Mouse (Mus musculus): ENCODE measurements at regions not wholly inside any gene's neighbourhood (a gene's known extent, or its start where the extent isn't known, plus 50 kb on each side); places are given as distances from the start of the nearest gene placed in this dataset.
A peak's percentile ranks its signal among the peaks of the same experiment; 100 is the strongest.

- DNase-seq: no peak
These were observed 62.5 kb downstream of the Arrdc4 start for GRCm38 (mm10) chr7:68686396-68687139.

- no peak for DNase-seq
These were observed 66.0 kb downstream of the Arrdc4 start for GRCm38 (mm10) chr7:68682929-68683643.

DNA sequence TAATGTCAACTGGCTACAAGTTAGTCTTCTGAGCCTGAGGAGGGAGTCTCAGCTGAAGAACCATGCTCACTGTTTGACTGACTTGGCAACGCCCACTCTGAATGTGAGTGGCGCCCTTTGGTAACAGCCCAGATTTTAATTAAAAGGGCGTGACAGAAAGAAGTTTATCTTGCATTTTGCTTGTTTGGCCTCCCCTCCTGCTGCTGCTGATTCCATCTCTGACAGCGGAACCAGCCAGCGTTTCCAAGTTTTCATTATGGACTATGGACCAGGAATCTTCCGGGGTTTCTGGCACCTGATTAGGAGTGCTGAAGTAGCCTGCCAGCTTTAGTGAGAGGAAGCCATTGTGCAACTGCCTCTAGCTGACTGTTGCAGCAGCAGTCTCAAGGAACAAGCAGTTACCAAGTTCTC is 66.7 kb downstream of the Arrdc4 start:
- DNase-seq: no peak

GRCm38 (mm10) chr7:68679770-68680169 is 69.3 kb downstream of the Arrdc4 start:
- no peak for DNase-seq

DNA sequence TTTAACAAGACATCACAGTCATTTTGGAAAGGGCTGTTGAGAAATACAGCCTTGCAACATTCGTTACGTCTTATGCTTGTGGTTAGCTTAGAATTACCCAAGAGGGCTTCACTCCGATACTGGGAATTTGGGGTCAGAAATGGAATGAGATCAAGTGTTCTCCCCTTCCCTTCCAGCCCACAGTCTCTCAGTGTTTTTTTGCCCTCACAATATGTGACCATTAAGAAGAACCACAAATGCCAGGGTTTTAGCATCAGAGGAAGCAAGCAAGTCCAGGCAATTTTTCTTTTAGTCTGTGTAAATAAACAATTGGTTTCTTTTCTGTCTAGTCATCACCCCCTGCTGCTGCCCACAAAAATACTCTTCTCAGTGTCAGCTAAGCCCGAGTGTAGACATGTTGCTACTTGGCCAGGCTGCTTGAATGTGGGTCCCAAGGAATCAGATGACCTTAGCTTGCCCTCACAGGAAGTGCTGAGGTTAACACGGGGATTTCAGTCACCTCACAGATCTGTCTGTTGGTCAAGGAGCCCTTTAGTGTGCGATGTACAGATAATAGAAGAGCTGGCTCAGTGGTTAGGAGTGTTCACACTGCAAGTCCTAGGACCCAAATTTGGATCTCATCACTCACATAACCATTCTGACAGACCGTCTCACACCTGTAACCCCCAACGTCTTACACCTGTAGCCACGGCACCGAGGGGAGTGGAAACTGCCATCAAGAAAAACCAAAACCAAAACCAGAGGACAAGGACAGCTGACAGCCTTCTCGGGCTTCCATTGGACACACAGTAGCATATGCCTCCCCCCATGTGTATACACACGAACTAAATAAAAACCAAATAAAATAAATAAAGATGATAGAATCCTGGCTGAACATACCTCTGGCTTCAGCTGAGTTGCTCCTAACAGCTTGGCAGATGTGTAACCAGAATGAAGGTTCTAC is 81.0 kb downstream of the Arrdc4 start:
- DNase-seq: no peak

GRCm38 (mm10) chr7:68667215-68667614 is 81.8 kb downstream of the Arrdc4 start:
- no peak for DNase-seq

DNA sequence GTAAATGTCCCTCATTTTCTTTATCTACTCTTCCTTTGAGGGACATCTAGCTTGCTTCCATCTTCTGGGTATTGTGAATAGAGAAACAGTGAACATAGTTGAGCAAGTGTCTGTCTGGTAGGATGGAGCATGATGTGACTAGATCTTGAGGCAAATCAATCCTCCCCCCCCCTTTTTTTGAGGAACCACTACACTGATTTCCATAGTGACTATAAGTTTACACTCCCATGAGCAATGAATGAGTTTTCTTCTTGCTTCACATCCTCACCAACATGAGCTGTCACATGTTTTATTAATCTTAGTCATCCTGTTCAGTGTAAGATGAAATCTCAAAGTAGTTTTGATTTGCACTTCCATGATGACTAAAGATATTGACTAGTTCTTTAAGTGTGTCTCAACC is 92.7 kb downstream of the Arrdc4 start:
- DNase-seq: no peak

GRCm38 (mm10) chr7:68653534-68653933 is 95.5 kb downstream of the Arrdc4 start:
- no peak for DNase-seq

- DNase-seq: no peak
These were observed 97.6 kb downstream of the Arrdc4 start for GRCm38 (mm10) chr7:68651418-68651817.

DNA sequence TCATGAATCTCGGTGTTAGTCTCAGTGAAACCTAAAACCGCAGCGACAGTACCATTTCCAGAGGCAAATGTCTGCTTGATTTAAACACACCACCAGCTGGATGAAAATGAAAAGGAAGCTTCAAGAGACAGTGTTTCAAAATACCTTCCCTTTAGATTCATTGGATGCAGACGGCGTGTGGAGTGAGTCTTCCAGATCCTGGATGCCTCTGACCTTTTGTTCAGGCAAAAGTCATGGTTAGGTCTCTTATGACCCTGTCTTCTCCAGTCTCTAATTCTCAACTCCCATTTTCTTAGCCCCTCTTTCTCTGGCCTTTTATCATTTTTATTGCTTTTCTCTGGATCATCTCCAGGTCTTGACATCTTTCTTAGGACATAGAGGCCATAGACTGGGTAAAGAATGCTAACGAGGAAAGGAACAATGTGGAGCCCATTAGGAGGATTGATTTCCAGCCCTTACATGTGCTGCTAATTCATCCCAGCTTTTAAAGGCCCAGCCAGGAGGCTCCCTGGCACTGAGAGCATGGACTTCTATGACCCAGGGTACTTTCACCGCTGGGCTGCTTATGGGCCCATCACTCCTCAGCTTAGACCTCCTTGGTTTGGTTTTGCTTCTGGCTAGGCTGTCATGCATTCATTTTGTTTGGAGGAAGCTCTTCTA is 111.4 kb downstream of the Arrdc4 start:
- no peak for DNase-seq

DNA sequence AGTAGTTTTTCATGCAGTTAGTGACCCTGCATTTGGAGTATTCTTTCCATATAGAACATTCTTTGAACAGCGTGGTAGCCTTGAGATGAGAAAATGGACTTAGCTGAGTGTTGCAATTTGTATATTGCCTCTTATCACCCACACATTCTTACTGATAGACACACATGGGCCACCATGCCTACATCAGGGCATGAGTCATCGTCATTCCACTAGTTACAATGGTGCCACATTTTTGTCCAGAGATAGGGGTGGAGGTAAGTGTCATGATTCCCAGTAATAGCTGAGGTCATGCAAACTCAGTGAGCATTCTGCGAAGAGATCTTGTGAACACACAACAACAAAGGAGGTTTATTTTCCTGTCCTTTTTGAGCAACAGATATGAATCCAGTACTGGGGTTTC is 128.0 kb downstream of the Arrdc4 start:
- no peak for DNase-seq

DNA sequence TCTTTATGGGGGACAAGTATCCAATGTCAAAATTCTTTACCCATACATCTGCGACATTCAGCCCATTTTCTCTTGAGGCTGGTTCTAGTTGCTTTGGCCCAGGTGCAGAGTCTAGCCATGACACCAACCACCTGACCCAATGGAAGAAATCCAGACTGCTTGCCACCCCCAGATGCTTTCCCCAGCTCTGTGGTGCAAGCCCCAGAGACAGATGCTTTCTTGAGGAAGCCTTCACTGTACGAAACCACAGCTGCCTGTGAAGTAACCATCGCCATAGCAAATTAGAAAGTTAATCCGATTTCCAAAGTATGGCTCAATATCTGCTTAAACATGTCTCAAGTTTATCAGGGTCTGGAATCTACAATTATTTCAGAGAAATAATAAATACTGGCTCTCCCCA is 138.5 kb downstream of the Arrdc4 start:
- DNase-seq: no peak

- DNase-seq: no peak
These were observed 141.9 kb downstream of the Arrdc4 start for GRCm38 (mm10) chr7:68607170-68607569.

DNA sequence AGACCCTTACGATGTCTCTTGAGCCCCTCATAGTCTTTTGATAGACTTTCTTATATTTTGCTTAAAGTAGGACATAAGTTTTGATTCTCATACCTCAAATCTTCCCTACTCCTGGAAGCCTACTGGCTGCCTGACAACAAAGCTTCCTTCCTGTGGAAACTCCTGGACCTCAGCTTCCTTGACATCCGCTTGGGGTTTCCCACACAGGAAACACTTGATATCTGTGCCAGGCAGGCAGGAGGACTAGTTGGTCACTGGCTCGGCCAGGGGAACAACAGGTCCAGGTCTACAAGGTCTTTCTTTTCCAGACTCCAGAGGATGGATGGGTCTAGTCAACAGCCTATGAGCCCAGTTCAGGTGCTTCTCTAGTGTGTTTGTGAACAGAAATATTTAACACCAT is 142.8 kb downstream of the Arrdc4 start:
- no peak for DNase-seq

GRCm38 (mm10) chr7:68603711-68604110 is 145.3 kb downstream of the Arrdc4 start:
- no peak for DNase-seq

GRCm38 (mm10) chr7:68602003-68602402 is 147.0 kb downstream of the Arrdc4 start:
- DNase-seq: no peak

GRCm38 (mm10) chr7:68594017-68594386 is 155.0 kb downstream of the Arrdc4 start:
- DNase-seq: no peak

DNA sequence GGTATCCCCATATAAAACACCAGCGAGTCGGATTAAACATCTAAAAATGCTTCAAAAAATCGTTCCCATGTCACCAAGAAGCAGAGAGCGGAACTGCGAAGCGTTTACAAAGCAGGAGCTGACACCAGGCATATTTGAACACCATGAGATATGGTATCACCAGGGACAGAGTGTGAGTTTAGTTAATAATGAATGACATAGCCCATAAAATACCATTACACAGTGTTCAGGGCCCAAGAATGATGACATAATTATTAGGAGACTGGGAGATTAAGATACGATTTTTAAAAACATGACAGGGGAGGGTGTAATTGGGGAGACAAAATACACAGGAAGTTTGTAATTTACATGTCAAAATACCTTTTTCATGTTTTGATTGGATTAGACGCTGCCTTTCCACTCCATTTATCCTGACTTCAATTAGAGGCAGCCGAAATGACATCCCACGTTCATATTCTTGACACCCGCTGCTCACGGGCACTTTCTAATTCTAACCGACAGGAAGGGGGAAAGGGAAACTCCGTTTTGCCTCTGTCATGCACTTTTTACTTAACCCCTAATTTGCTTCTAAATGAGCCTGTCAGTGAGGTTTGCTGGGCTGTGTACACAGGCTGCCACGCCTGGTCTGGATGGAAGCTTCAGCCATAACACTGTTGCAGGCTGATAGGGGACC is 155.6 kb downstream of the Arrdc4 start:
- DNase-seq: no peak

DNA sequence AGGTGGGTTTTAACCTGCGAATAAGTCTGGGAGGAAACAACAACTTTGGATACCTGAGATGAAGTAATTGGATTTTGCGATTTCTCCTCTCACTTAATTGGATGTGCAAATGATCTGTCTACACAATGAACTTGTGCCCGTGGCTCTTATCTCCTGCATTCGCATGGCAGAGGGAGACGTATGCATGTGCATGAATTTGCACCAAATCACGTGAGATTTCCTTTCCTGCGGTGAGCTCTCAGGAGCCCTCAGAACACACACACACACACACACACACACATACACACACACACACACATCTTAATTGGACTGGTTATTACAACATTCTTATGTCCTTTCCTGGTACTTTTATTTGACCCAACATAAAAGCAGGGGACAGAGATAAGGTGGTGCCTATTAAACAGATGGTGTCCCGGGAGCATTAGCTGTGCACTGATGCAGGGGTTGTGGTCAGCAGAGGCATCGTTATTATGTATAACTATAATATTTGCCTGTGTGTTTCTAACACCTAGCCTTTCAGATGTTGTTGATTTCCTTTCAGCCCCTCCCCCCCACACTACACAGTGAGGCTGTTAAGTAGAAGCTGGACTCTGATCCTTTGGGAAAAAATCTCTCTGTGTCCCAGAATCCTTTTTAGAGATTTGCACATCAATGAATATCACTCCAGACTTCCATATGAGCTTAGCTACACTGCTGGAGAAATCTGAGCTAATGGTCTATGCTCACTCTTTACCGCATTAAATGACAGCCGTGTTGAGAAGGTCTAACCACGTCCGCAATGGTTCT is 166.3 kb downstream of the Arrdc4 start:
- DNase-seq: no peak

DNA sequence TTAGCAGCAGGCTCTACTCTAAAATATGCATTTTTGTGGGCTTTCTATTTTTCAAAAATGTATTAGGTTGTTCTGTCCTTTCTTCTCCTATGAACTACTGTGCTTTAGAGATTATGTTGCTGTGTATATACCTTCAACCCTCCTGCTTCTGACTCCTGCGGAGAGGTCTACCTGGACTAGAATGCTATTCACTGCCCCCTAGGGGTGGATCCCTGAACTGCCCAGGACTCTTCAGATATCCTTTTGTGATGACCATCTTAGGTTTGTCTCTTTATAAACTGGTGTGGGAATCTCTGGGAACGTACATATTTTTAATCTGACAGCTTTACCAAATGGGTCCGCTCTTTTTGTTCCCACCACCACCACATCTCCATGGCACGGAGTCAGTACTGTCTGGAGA is 168.4 kb downstream of the Arrdc4 start:
- peak; percentile 5 to 11 for DNase-seq

DNA sequence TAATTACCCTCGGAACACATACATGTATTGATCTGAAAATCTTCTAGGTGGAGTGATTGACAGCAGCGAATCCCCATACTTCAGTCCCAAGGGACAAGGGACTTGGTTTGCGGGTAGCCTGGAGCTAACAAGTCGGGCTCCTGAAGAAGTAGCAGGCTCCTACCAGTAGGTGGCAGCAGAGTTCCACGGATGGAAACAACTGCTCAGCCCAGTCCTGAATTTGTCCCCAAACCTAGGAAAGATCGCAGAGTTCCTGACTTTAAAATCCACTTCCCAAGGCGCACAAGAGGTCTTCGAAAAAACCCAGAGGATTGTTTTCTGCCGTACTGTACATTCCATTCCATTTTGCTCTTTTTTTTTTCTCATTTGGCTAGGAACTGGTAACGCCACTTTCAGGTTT is 169.4 kb downstream of the Arrdc4 start:
- peak; percentile 79 to 86 for DNase-seq

All from layer of hippocampus, postnatal 36 days (tissue).